Mouse (Mus musculus) erythroid progenitor cell, adult 5-6 weeks (primary cell): ENCODE data around the gene Ces2h. TPM values are rescaled to one million over a fixed set of nuclear protein-coding genes. Genes with fewer than 3 reads are reported as not detected.

ENCODE experiments used
- ATAC-seq: replicated peaks from 2 replicates; pipeline ENCODE4 v1.8.0; 2016; ENCODE audit warnings: moderate number of reproducible peaks, mild to moderate bottlenecking, moderate TSS enrichment, inconsistent platforms; ENCODE audit not compliant: poor library complexity, low FRiP score, severe bottlenecking
- total RNA-seq, 2 experiments: library from RNA; stranded (forward) in 1 of 2; stranded (reverse) in 1 of 2; fragments of 150-400 nt in 1 of 2; fragments of 186-747, 209-891 nt in 1 of 2; gene quantifications; 2 replicates each; pipeline versions ENCODE4 v1.2.3 to v1.2.4; 2015 to 2017; ENCODE audit warnings: low replicate concordance in 2 of 2

The Ces2h gene
- total RNA-seq, 2 experiments from 2014 or later = not detected

- ATAC-seq = no peak
Observed at GRCm38 (mm10) chr8:105068971-105069370, 68.3 kb downstream of the Ces2h start.

Other genes starting within 250 kb of the Ces2h start
- not detected in 2 replicates for gene Ces2b, start 169.3 kb upstream of the Ces2h start, total RNA-seq (2015; ENCODE audit: low replicate concordance)
- not detected in 2 replicates for gene Ces2b, start 169.3 kb upstream of the Ces2h start, total RNA-seq (2017; ENCODE audit: low replicate concordance)
- gene Ces2c, start 153.8 kb upstream of the Ces2h start, total RNA-seq (2015; ENCODE audit: low replicate concordance) = not detected in 2 replicates
- gene Ces2c, start 153.8 kb upstream of the Ces2h start, total RNA-seq (2017; ENCODE audit: low replicate concordance) = not detected in 2 replicates
- not detected in 2 replicates for gene Ces2e, start 74.6 kb upstream of the Ces2h start, total RNA-seq (2015; ENCODE audit: low replicate concordance)
- not detected in 2 replicates for gene Ces2e, start 74.6 kb upstream of the Ces2h start, total RNA-seq (2017; ENCODE audit: low replicate concordance)
- gene Ces2f, start 53.5 kb upstream of the Ces2h start, total RNA-seq (2015; ENCODE audit: low replicate concordance) = not detected in 2 replicates
- not detected in 2 replicates for gene Ces2f, start 53.5 kb upstream of the Ces2h start, total RNA-seq (2017; ENCODE audit: low replicate concordance)
- gene Ces2g, start 39.1 kb upstream of the Ces2h start, total RNA-seq (2015; ENCODE audit: low replicate concordance) = 395 and 429 TPM in 2 replicates
- 185 and 223 TPM in 2 replicates for gene Ces2g, start 39.1 kb upstream of the Ces2h start, total RNA-seq (2017; ENCODE audit: low replicate concordance)
- not detected in 2 replicates for gene Ces3a, start 47.7 kb downstream of the Ces2h start, total RNA-seq (2015; ENCODE audit: low replicate concordance)
- gene Ces3a, start 47.7 kb downstream of the Ces2h start, total RNA-seq (2017; ENCODE audit: low replicate concordance) = not detected in 2 replicates
- not detected in 2 replicates for gene Ces3b, start 82.9 kb downstream of the Ces2h start, total RNA-seq (2015; ENCODE audit: low replicate concordance)
- gene Ces3b, start 82.9 kb downstream of the Ces2h start, total RNA-seq (2017; ENCODE audit: low replicate concordance) = not detected in 2 replicates
- not detected in 2 replicates for gene Ces4a, start 130.9 kb downstream of the Ces2h start, total RNA-seq (2015; ENCODE audit: low replicate concordance)
- gene Ces4a, start 130.9 kb downstream of the Ces2h start, total RNA-seq (2017; ENCODE audit: low replicate concordance) = not detected in 2 replicates
- 25.9 and 34.4 TPM in 2 replicates for gene Cbfb, start 169.8 kb downstream of the Ces2h start, total RNA-seq (2015; ENCODE audit: low replicate concordance)
- gene Cbfb, start 169.8 kb downstream of the Ces2h start, total RNA-seq (2017; ENCODE audit: low replicate concordance) = 18.0 and 29.3 TPM in 2 replicates
- gene D230025D16Rik, start 224.3 kb downstream of the Ces2h start, total RNA-seq (2015; ENCODE audit: low replicate concordance) = 19.8 and 24.3 TPM in 2 replicates
- gene D230025D16Rik, start 224.3 kb downstream of the Ces2h start, total RNA-seq (2017; ENCODE audit: low replicate concordance) = 12.9 and 19.5 TPM in 2 replicates